Mouse (Mus musculus): Measurements from ENCODE around the gene Rapgef2. TPM values are rescaled to one million over a fixed set of nuclear protein-coding genes. Genes with fewer than 3 reads are reported as not detected.

Rapgef2 gene
- total RNA-seq, 2 experiments from 2014 or later = 158 to 163 TPM

DNA sequence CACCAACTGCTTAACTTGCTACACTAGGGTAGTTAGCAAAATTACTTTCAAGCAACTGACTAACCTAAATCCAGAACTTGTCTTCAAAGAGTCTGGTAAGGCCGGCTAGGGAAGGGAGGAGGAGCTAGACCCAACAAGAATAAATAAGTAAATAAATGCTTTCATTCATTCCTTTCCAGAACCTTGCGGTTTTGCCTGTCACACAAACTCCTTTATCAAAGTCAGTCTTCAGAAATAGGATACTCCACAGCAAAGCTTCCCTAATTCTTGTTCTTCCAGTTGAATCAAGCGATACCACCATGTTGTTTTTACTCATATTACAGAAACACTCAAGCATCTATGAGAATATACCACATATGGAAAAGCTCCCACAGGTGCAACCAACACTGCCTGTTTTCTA is 2.3 kb downstream of the Rapgef2 start:
- no peak for DNase-seq (ENCODE audit: low spot score in 2 of 2)

DNA sequence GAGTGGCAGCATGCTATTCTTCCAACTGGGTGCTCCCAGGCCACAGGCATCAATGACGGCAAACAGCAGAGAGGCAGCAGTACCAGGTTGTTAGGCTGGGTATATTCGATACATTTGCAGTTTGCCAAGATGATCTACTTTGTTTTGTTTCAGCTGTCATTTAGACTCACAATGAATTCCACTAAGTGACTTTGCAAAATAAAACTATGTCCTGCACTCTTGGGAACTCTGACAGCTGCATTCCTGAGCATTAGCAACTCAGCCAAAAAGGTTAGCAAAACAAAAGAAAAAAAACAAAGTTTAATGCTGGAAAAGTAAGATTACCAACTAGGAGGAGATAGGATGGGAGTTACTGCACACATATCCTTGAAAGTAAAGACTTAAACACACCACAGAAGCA is 3.3 kb downstream of the Rapgef2 start:
- DNase-seq (ENCODE audit: low spot score in 2 of 2) = no peak

DNA sequence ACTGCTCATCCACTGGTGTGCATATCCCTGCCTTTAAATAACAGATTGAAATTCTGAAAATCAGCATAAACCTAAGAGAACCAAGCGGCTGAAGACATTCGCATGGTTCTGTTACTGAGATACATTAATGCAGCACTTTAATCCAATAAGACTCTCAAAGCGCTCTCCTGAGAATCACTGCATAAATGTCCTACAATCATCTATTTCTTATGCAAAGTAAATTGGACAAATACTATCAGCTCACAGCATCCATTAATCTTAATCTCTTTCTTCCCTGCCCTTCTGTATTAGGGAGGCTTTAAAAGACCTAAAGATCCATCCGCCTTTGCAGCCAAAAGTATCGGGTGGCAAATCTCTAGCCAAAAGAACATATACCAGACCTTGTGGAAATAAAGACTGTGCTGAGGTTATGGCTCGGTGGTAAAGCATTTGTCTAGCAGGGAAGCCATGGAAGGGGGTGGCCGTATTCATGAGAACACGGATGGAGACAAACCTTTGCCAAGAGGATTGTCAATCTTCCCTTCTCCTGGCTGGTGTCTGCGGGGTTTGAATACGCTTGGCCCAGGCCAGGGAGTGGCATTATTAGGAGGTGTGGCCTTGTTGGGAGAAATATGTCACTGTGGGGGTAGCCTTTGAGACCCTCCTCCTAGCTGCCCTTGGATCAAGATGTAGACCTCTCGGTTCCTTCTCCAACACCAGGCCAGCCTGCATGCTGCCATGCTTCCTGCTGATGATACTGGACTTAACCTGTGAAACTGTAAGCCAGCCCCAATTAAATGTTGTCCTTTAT is 10.3 kb downstream of the Rapgef2 start:
- DNase-seq (ENCODE audit: low spot score in 2 of 2) = no peak

DNA sequence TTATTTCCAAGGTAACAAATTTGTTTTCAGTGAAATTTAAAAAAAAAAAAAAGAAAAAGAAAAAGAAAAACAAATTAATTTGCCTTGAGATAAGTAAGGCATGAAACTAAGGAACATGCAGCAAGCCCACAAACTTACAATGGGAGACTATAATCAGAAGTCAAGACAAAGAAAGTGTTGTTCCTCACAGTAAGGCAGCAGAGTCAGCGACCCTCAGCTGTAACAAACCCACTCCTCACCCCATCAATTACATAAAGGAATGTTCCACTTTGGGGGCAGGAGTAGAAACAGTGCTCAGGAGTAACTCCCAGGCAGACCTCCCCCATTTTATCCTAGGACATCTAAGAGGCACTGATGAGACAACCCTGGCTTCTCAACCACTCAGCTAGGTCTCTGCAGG is 13.0 kb downstream of the Rapgef2 start:
- DNase-seq (ENCODE audit: low spot score in 2 of 2) = no peak

DNA sequence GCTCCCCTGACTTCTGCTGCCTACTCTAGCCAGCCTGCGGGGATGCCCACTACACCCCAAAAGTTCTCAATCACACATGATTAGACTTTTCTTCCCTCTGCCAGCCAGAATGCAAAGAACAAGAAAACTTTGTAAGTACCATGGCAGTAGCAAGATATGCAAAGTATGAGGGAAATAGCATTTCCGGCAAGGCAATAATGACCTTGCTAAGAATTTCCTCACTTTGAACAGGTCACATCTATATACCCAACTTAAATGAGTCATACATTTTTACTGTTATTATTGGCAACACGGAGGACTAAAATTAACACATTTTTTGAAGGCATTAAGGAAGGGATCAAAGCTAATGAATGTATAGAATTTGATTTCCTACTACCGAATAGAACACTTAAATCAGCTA is 13.4 kb downstream of the Rapgef2 start:
- no peak for DNase-seq (ENCODE audit: low spot score in 2 of 2)

DNA sequence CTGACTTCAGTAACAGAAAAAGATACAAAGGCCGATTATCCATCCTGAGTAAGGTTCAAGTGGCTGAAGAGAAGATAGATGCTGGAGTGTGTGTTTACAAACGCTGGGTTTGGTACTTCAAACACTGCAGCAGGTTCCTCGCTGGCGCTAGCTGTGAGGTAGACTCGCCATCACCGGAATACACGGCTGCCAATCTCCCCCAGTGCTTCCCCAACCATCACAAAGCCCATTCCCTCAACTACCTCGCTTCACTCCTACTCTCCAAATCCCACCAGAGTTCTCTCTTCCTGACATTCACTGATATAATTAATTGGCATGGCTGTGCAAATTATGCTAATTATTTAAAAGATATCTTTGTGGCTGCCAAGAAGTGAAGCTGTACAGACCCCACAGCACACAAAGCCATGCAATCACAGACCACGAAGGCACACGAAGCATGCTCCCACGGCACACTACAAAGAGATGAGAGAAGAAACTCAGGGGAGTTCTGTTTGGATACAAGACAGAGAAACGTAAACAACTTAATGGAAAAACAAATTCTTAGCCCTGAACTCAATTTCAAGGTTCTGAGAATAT is 15.2 kb downstream of the Rapgef2 start:
- DNase-seq (ENCODE audit: low spot score in 2 of 2) = no peak

DNA sequence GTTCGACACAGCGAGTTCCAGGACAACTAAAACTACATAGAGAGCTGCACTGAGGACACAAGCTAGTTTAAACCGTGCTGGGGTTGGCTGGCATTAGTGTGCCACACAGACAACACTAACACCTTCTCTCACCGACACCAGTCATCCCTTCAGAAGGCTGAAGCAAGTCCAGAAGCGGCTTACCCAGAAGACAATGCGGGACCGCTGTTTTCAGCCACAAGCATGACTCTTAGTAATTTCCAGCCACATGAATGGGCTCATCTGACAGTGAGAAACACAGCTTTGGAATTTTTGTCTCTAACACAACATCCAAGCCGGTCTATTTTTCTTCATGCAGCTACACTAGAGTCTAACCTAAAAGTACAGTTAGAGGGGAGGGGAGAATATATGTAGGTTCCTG is 16.4 kb downstream of the Rapgef2 start:
- DNase-seq (ENCODE audit: low spot score in 2 of 2) = no peak

DNA sequence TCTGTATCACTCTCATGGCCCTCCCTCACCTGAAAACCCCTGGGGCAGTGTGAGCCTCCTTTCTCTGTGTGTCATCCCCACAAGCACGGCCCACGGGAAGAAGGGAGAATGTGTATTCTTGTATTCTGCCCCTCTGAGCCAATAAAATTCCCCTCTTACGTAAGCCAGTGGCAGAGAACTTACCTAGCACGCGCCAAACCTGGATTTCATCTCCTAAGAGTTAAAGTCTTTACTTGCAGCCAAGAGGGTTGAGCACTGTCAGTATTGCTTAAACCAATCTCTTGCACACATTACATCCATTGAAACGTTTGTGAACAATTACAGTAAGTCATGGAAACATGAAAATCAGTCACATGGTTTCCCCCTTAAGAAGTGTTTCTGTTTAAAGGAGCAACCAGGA is 19.3 kb downstream of the Rapgef2 start:
- DNase-seq (ENCODE audit: low spot score in 2 of 2) = no peak

DNA sequence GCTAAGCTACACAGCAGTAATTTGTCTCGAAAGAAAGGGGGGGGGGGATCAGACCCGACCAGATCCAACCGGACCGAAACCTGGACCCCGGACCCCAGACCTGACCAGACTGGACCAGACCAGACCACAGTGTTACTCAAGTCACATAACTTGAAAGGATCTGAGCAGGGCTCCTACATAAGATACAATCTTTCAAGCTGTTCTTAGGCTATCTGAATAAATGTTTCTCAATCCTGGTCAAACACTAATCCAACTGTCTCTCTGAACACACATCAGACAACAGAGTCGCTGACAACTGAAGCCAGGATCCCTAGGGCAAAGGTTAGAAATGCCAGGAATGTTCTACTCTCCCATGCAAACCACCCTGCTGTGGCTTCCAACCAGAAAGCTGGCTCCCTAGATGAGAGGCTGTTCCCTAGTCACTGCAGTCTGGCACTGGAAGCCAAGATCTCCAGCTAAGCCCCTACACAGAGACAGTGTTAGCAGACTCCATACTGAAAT is 24.5 kb downstream of the Rapgef2 start:
- no peak for DNase-seq (ENCODE audit: low spot score in 2 of 2)

DNA sequence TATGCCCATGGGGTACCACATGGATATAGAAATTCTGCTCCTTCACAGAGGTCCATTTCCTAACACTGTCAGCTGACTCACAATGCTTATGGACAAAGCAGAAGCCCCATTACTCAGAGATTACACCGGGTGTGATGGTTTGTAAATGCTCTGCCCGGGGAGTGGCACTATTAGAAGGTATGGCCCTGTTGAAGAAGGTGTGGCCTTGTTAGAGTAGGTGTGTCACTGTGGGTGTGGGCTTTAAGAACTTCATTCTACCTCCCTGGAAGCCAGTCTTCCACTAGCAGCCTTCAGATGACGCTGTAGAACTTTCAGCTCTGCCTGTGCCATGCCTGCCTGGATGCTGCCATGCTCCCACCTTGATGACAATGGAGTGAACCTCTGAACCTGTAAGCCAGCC is 32.3 kb downstream of the Rapgef2 start:
- no peak for DNase-seq (ENCODE audit: low spot score in 2 of 2)

DNA sequence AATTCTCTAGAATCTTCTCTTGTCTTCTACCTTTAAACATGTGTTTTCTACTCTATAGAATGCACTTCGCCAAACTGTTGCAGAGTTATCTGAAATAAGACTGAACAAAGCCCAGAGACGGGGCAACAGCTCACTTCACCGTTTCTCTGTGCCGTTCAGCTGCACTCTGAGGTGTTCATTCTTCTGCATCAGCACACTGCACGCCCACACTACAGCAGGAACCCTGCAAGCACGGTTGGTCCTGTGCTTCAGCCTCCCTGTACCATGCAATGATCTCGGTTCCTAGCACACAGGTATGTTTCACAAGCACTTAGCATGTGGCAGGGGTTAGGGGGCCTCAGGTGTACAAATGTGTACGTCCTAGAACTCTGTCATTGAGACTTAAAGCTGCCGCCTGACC is 32.9 kb downstream of the Rapgef2 start:
- no peak for DNase-seq (ENCODE audit: low spot score in 2 of 2)

DNA sequence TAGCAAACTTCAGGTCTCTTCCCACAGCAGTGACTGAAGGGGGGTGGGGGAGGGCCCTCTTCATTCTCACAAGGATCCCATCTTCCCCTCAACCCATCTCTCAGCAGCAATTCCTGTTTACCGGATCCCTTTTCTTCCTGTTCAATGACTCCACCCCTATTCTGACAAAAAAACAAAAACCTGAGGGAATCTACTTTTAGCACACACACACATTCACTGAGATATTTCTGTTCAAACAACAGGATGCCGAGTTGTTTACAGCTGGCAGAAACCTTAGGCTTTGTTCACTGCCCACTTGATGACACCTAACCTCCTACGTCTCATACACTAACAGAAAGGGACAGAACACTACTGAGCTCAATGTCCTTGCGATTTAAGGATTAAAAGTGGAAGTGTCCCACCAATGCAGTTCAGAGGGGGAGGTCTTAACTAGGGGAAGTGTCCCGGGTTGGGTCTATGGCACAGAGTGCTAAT is 33.4 kb downstream of the Rapgef2 start:
- DNase-seq (ENCODE audit: low spot score in 2 of 2) = no peak

DNA sequence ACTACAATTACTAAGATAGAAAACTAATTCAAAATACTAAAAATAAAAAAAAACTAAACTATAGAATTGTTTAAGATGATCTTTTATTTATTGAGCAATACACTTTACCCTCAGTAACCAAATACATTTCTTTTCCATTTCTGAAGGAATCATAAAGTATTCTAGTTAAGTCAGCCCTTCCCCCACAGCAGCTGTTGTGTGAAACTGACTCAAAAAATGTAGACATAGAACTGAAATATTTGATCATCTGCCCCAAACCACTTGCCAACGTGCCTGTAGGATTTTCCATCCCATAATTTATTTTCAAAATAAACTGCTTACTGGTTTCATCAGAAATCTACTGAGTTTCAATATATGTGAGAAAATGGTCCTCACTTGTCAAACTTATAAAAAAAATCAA is 36.4 kb downstream of the Rapgef2 start:
- peak; percentile 54 to 91 for DNase-seq (ENCODE audit: low spot score in 2 of 2)

DNA sequence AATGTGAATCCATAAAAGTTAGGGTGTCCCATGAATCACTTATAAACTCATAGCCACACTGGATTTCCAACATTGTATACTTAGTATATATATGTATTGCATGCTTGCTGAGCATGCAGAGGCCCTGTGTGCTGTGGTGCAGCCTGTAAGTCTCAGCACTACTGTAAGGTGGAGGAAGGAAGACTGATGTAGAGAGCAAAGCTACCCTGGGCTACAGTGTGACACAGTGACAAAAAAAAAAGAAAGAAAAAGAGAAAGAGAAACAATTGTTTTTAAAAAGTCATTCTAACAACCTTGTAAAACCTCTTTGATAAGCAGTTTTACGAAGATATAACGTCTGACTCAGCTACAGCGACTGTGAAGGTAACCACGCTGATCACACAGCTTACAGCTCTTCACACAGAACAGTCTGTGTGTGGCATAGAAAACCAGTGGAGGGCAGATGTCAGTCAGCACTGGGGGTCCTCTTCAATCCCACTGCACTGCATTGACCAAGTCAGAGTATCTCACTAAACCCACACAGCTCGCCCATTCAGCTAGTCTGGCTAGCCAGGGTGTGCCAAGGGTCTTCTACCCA is 37.6 kb downstream of the Rapgef2 start:
- no peak for DNase-seq (ENCODE audit: low spot score in 2 of 2)

DNA sequence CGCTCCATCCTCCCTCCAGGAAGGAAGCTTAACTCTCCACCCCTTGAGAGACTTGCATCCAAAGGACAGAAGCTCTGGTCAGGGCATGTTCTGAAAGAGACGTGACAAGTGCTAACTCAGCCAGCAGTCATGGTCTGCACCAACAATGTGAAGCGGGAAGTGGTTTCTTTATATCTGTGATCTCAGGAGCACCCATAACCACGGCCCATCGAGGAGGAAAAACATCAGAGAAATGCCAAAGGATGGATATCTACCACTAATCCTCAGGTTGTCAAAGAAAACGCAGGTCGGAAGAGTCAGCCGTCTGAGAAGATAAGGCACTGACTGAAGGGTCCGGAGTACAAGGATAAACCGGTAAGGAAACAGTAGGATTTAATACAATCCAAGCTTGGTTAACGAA is 38.1 kb downstream of the Rapgef2 start:
- DNase-seq (ENCODE audit: low spot score in 2 of 2) = no peak

DNA sequence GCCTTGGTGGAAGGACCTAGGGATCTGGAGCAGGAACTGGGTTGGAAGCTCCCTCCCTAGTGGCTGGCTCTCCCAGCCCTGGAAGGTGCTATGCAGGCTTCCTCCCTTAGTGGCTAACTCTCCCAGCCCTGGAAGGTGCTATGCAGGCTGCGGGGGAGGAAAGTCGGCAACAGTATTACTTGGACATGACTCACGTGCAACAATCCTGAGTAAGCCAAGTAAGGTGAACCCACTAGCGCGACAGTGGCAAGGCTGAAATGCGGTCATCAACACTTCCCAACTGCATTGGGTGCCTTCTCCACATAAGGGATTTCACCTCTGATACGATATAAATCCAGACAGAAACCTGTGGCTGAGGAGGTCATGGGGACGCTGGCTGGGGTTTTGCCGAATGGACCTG is 42.0 kb downstream of the Rapgef2 start:
- DNase-seq (ENCODE audit: low spot score in 2 of 2) = no peak

DNA sequence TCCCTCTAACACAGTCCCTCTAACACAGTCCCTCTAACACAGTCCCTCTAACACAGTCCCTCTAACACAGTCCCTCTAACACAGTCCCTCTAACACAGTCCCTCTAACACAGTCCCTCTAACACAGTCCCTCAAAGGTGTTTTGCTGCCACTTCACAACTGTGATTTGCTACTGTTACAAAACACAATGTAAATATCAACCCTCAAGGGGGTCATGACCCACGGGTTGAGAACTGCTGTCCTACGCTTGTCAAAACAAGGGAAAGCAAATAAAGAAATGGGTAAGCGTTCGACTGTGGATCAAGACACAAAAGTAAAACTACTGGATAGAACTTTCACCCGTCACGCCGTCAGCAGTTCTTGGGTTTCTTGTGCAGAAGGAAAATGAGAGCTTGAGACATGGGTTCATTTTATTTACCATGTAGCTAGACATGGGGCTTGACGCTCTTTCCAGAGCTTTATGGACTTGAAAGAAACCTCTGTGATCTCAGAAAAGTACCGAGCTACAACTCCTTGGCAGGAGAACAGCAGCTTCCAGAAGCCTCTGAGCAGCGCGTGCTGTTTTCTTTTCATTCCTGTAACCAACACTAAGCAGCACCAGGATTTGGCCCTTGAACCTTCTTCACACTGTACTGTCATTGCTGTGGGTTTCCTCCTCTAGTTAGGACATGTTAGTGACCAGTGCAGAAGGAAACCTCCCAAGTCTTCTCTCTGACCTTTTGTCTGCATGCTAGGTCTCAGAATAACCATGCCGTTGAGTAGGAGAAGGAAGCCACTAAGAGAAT is 43.2 kb downstream of the Rapgef2 start:
- no peak for DNase-seq (ENCODE audit: low spot score in 2 of 2)

DNA sequence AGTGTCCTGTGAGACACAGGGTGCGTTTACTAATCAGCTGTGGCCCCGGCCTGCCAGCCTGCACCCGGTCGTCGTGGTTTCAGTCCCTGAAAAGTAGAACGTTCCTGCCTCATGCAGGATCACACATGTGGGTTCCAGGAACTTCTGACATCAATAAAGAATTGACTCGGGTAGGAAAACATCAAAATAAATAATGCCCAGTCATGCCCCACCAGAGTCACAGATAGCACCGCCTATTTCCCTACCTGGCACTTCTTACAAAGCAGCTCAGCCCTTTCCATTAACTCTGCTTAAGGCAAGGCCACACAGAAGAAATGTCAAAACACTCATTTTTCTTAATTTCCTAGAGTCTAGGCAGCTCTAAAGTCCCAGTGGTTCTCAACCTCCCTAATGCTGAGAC is 44.0 kb downstream of the Rapgef2 start:
- DNase-seq (ENCODE audit: low spot score in 2 of 2) = no peak

DNA sequence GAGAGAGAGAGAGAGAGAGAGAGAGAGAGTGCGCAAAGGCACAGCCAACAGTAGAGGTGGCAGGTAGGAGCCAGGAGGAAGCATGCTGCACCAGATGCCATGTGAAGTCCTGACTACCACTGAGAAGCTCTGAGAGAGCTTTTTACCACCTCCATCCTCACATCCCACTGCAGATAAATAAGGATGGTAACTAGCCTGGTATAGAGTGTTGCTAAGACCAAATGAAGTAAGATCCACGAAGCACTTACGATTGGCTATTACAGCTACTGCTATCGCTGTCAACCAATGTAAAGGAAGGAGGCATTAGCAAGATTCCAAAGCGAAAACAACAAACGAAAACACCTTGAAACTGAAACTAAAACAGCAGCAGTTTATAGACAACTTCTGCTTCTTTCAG is 47.3 kb downstream of the Rapgef2 start:
- no peak for DNase-seq (ENCODE audit: low spot score in 2 of 2)

DNA sequence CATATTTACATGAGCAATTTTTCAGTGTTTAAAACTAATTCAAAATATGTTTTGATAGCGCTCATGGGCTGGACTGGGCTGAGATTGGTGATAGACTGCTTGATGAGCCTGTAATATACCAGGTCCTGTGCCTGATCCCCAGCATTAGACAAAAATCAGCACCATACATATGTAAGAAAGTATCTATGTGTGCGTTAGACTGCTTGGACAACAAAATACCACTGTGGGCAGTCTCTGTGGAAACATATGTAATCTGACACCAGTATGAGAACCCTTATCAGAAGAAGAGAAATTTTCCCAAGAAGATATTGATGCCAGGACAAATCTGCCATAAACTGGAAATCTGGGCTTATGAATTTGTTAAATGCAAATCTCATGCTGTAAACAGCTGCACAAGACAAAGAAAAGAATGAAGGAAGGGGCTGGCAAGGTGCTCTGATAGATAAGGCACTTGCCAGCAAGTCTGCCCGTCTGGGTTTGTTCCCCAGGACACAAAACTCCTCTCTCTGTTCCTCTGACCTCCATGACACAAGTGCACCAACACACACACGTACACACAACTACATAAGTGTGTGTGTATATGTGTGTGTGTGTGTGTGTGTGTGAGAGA is 47.8 kb downstream of the Rapgef2 start:
- DNase-seq (ENCODE audit: low spot score in 2 of 2) = no peak

DNA sequence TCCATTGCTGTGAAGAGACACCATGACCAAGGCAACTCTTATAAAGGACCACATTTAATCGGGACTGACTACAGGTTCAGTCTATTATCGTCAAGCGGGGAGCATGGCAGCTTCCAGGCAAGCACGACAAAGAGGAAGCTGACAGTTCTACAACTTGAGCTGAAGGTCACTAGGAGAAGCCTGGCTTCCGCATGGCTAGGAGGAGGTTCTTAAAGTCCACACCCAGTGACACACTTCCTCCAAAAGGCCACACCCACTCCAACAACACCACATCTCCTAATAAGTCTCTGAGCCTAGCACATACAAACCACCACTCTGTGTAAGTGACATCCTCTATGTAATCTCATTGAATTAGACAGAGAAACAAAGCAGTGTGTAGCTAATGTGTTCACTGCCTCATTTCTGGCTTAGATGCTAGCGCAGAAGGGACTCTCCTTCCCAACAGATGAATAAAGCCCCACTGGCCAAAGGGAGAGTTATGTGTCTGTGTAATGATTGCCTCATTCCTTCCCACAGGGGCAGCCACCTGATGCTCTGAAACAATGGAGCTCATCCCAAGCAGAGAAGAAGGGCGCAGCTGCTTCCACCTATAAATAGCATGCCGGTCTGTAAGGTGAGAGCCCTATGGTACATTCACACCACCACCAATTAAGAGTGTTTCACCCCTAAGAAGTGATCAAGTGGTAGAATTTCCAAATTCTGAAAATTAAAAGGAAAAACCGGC is 48.5 kb downstream of the Rapgef2 start:
- DNase-seq (ENCODE audit: low spot score in 2 of 2) = no peak
